Mouse (Mus musculus) liver, embryonic 12.5 days (tissue): ENCODE results near the gene Meltf. TPM values are rescaled to one million over a fixed set of nuclear protein-coding genes. Genes with fewer than 3 reads are reported as not detected.
"Not testable (repeated sequence)": the region's sequence is repeated elsewhere in the genome, so short reads cannot be mapped to it uniquely, and the experiment has no call there.

Source experiments
- ATAC-seq: fragments of 200-750 bp; cut with Nextera tagmentation; 2 replicates; pipeline ENCODE4 v1.8.0; 2017; ENCODE audit warnings: moderate number of reproducible peaks, mild to moderate bottlenecking, moderate library complexity
- H3K27ac ChIP-seq: fragments of 300-500 bp; sonication (generic); 2 replicates; pipeline ENCODE4 v1.5.1; 2016; ENCODE audit warnings: mild to moderate bottlenecking
- H3K27me3 ChIP-seq: fragments of 300-500 bp; sonication (generic); replicated peaks from 2 replicates; pipeline ENCODE4 v1.6.1; 2016; ENCODE audit warnings: mild to moderate bottlenecking, moderate library complexity
- H3K36me3 ChIP-seq: fragments of 300-500 bp; sonication (generic); 2 replicates; pipeline ENCODE4 v1.6.1; 2016; ENCODE audit warnings: mild to moderate bottlenecking, moderate library complexity
- H3K4me1 ChIP-seq: fragments of 300-500 bp; sonication (generic); 2 replicates; pipeline ENCODE4 v1.6.1; 2016
- H3K4me2 ChIP-seq: fragments of 300-500 bp; sonication (generic); 2 replicates; pipeline ENCODE4 v1.6.1; 2016; ENCODE audit warnings: mild to moderate bottlenecking, moderate library complexity
- H3K4me3 ChIP-seq: fragments of 300-500 bp; sonication (generic); 2 replicates; pipeline ENCODE4 v1.5.1; 2016; ENCODE audit warnings: mild to moderate bottlenecking, moderate library complexity
- H3K9ac ChIP-seq: fragments of 300-500 bp; sonication (generic); 2 replicates; pipeline ENCODE4 v1.6.1; 2016; ENCODE audit warnings: mild to moderate bottlenecking, moderate library complexity
- H3K9me3 ChIP-seq: fragments of 300-500 bp; sonication (generic); replicated peaks from 2 replicates; pipeline ENCODE4 v1.6.1; 2016; ENCODE audit warnings: mild to moderate bottlenecking, moderate library complexity
- WGBS: fragments of 180-500 bp; shearing (Covaris S2); methylation state at CpG from one replicate; pipeline ENCODE4 v1.1.7; 2016; ENCODE audit not compliant: insufficient replicate concordance; 5-methylcytosine and 5-hydroxymethylcytosine counted together
- polyA plus RNA-seq: library from polyadenylated mRNA; unstranded; fragments of >200 nt; fragmentation: Nextera tagmentation; extraction: Ambion mirVana; gene quantifications from 2 replicates; pipeline ENCODE4 v1.2.1, GENCODE M21; 2016

Meltf gene
- polyA plus RNA-seq, 1 experiment from 2014 or later = 0.36 TPM

GRCm38 (mm10) chr16:31938856-31939255, 60.2 kb downstream of the Meltf start:
- no peak overlapping the region for H3K9ac ChIP-seq
- peaks cover 4% of the 10 kb centered on the region; the same call in 1 of the 2 replicates for H3K9me3 ChIP-seq
- H3K4me3 ChIP-seq = no peak overlapping the region
- 47% methylated on average over 6 of the region's 6 CpGs for WGBS
- peaks cover 22% of the 10 kb centered on the region for H3K4me1 ChIP-seq
- no peak for ATAC-seq
- no peak overlapping the region for H3K4me2 ChIP-seq
- H3K36me3 ChIP-seq = no peaks in the 10 kb centered on the region
- H3K27me3 ChIP-seq = peaks cover 42% of the 10 kb centered on the region
- H3K27ac ChIP-seq = no peak overlapping the region

GRCm38 (mm10) chr16:31940586-31940985, 62.0 kb downstream of the Meltf start:
- Histone ChIP-seq H3K4me3 (no peak overlapping the region), H3K4me2 (peak overlapping the region; percentile 17; the same call in 1 of the 2 replicates), H3K36me3 (peaks cover 13% of the 10 kb centered on the region; the same call in 1 of the 2 replicates), H3K27me3 (peaks cover 24% of the 10 kb centered on the region), H3K4me1 (peaks cover 20% of the 10 kb centered on the region), H3K9ac (peak overlapping the region; percentile 7; the same call in 1 of the 2 replicates), H3K9me3 (peaks cover 4% of the 10 kb centered on the region; the same call in 1 of the 2 replicates), H3K27ac (no peak overlapping the region)
- peak; percentile 66 for ATAC-seq
- 31% methylated on average over 2 of the region's 2 CpGs for WGBS

GRCm38 (mm10) chr16:31943980-31944379, 65.4 kb downstream of the Meltf start:
- Histone ChIP-seq H3K36me3 (peaks cover 13% of the 10 kb centered on the region; the same call in 1 of the 2 replicates), H3K4me3 (no peak overlapping the region), H3K27me3 (peaks cover 5% of the 10 kb centered on the region; the same call in 1 of the 2 replicates), H3K27ac (no peak overlapping the region), H3K9me3 (no peaks in the 10 kb centered on the region), H3K4me1 (peaks cover 42% of the 10 kb centered on the region), H3K4me2 (no peak overlapping the region), H3K9ac (no peak overlapping the region)
- WGBS = 5% methylated on average over 10 of the region's 10 CpGs
- ATAC-seq = no peak

- Histone ChIP-seq H3K4me3 (no peak overlapping the region), H3K27ac (no peak overlapping the region), H3K9me3 (no peaks in the 10 kb centered on the region), H3K4me1 (peaks cover 50% of the 10 kb centered on the region), H3K4me2 (no peak overlapping the region), H3K9ac (no peak overlapping the region), H3K27me3 (no peaks in the 10 kb centered on the region; the same call in 1 of the 2 replicates), H3K36me3 (peaks cover 13% of the 10 kb centered on the region; the same call in 1 of the 2 replicates)
- WGBS = 74% methylated on average over 12 of the region's 12 CpGs
- no peak for ATAC-seq
These were observed 66.2 kb downstream of the Meltf start for GRCm38 (mm10) chr16:31944698-31945255.

GRCm38 (mm10) chr16:31945372-31945771, 66.8 kb downstream of the Meltf start:
- H3K4me1 ChIP-seq = peaks cover 52% of the 10 kb centered on the region
- no peak overlapping the region for H3K4me2 ChIP-seq
- no peaks in the 10 kb centered on the region for H3K27me3 ChIP-seq
- H3K9ac ChIP-seq = no peak overlapping the region
- peaks cover 19% of the 10 kb centered on the region; the same call in 1 of the 2 replicates for H3K36me3 ChIP-seq
- H3K9me3 ChIP-seq = no peaks in the 10 kb centered on the region
- ATAC-seq = no peak
- H3K27ac ChIP-seq = no peak overlapping the region
- no peak overlapping the region for H3K4me3 ChIP-seq
- WGBS = 74% methylated on average over 6 of the region's 6 CpGs

GRCm38 (mm10) chr16:31945986-31946385, 67.4 kb downstream of the Meltf start:
- Histone ChIP-seq H3K4me1 (peaks cover 46% of the 10 kb centered on the region), H3K4me2 (peak overlapping the region; percentile 87; the same call in 1 of the 2 replicates), H3K36me3 (peaks cover 25% of the 10 kb centered on the region)
- H3K9me3 ChIP-seq, H3K27ac ChIP-seq, ATAC-seq, H3K9ac ChIP-seq, H3K27me3 ChIP-seq, H3K4me3 ChIP-seq: not testable (repeated sequence)
- WGBS = 72% methylated on average over 6 of the region's 6 CpGs

GRCm38 (mm10) chr16:31947333-31947732, 68.7 kb downstream of the Meltf start:
- Histone ChIP-seq H3K4me1 (peaks cover 43% of the 10 kb centered on the region), H3K27ac (peak overlapping the region; percentile 87; the same call in 1 of the 2 replicates)
- 8% methylated on average over 8 of the region's 8 CpGs for WGBS

GRCm38 (mm10) chr16:31947901-31948316, 69.3 kb downstream of the Meltf start:
- Histone ChIP-seq H3K9ac (peak overlapping the region; percentile 90), H3K27ac (peak overlapping the region; percentile 87), H3K36me3 (peaks cover 43% of the 10 kb centered on the region), H3K4me1 (peaks cover 43% of the 10 kb centered on the region), H3K4me3 (peak overlapping the region; percentile 85), H3K27me3 (no peaks in the 10 kb centered on the region), H3K9me3 (no peaks in the 10 kb centered on the region), H3K4me2 (peak overlapping the region; percentile 87)
- 0% methylated on average over 38 of the region's 38 CpGs for WGBS
- no peak for ATAC-seq

More at GRCm38 (mm10) chr16:31947333-31947732, 68.7 kb downstream of the Meltf start:
- Histone ChIP-seq H3K9me3 (no peaks in the 10 kb centered on the region), H3K27me3 (no peaks in the 10 kb centered on the region), H3K4me2 (peak overlapping the region; percentile 87), H3K9ac (peak overlapping the region; percentile 90), H3K36me3 (peaks cover 38% of the 10 kb centered on the region), H3K4me3 (peak overlapping the region; percentile 85)
- no peak for ATAC-seq

- H3K9me3 ChIP-seq = no peaks in the 10 kb centered on the region
- peak within 1 kb of the TSS; percentile 87 for H3K27ac ChIP-seq
- H3K4me3 ChIP-seq = peak within 1 kb of the TSS; percentile 85
- peaks cover 44% of the 10 kb centered on the region for H3K36me3 ChIP-seq
- peak; percentile 88 for ATAC-seq
- H3K4me1 ChIP-seq = peaks cover 43% of the 10 kb centered on the region
- peak within 1 kb of the TSS; percentile 87 for H3K4me2 ChIP-seq
- no peaks in the 10 kb centered on the region for H3K27me3 ChIP-seq
- under 1% methylated on average over 55 of the region's 55 CpGs for WGBS
- H3K9ac ChIP-seq = peak within 1 kb of the TSS; percentile 90
These were observed 69.8 kb downstream of the Meltf start, which contains the start of the genes 0610012G03Rik and Ncbp2 for GRCm38 (mm10) chr16:31948345-31948774. 0610012G03Rik (minus strand) TSS chr16:31948494. Ncbp2 (plus strand) TSS chr16:31948513.

Other genes with a start within 250 kb of the Meltf start
- 19.5 and 20.5 TPM in 2 replicates for gene Dlg1, start 215.4 kb upstream of the Meltf start, polyA plus RNA-seq
- gene Pigz, start 55.0 kb downstream of the Meltf start, polyA plus RNA-seq = 0.59 and 0.68 TPM in 2 replicates
- 54.2 and 57.3 TPM in 2 replicates for gene 0610012G03Rik, start 69.7 kb downstream of the Meltf start, polyA plus RNA-seq
- gene Ncbp2, start 69.7 kb downstream of the Meltf start, polyA plus RNA-seq = 57.0 and 57.2 TPM in 2 replicates
- 12.2 and 12.7 TPM in 2 replicates for gene Senp5, start 124.5 kb downstream of the Meltf start, polyA plus RNA-seq
- gene Pak2, start 200.5 kb downstream of the Meltf start, polyA plus RNA-seq = 17.7 and 18.3 TPM in 2 replicates
- 33.8 and 37.2 TPM in 2 replicates for gene Pigx, start 220.9 kb downstream of the Meltf start, polyA plus RNA-seq
- 7.6 TPM in 2 replicates for gene Cep19, start 221.0 kb downstream of the Meltf start, polyA plus RNA-seq